Mouse (Mus musculus) kidney, embryonic 14.5 days (tissue): ENCODE measurements around the gene Abcb10. TPM values are rescaled to one million over a fixed set of nuclear protein-coding genes. Genes with fewer than 3 reads are reported as not detected.

Experiments used
- microRNA counts: library from miRNA; unstranded; fragments of <30 nt; microRNA quantifications from one replicate; lab custom pipeline; 2017
- microRNA-seq: library from miRNA; unstranded; fragments of <30 nt; microRNA quantifications from one replicate; pipeline ENCODE4, GENCODE M21; 2016
- polyA plus RNA-seq: library from polyadenylated mRNA; unstranded; fragments of >200 nt; fragmentation: Nextera tagmentation; extraction: Ambion mirVana; gene quantifications from 2 replicates; pipeline ENCODE4 v1.2.1, GENCODE M21; 2014

Abcb10 gene
- polyA plus RNA-seq, 1 experiment from 2014 or later = 17.1 TPM

MicroRNA genes within 50 kb of the gene (microRNA counts, 519-probe panel; counts per million panel counts)
- not detected for microRNA mmu-miR-1967 (lab: Ali Mortazavi, UCI)

Small RNA genes within 50 kb of the gene (microRNA-seq; reads per million reads assigned to microRNA genes)
- gene Mir1967 = not detected

Other genes with a start within 250 kb of the Abcb10 start
- 33.3 and 45.3 TPM in 2 replicates for gene Rab4a, start 177.1 kb downstream of the Abcb10 start, polyA plus RNA-seq
- gene Ccsap, start 122.9 kb downstream of the Abcb10 start, polyA plus RNA-seq = 2.7 and 4.0 TPM in 2 replicates
- gene Acta1, start 88.4 kb downstream of the Abcb10 start, polyA plus RNA-seq = 1.3 and 2.9 TPM in 2 replicates
- 31.8 and 55.0 TPM in 2 replicates for gene Nup133, start 33.9 kb downstream of the Abcb10 start, polyA plus RNA-seq
- gene Taf5l, start 38.3 kb upstream of the Abcb10 start, polyA plus RNA-seq = 29.6 and 53.3 TPM in 2 replicates
- gene Urb2, start 38.4 kb upstream of the Abcb10 start, polyA plus RNA-seq = 4.8 and 10.2 TPM in 2 replicates
- gene Galnt2, start 248.3 kb upstream of the Abcb10 start, polyA plus RNA-seq = 41.6 and 57.7 TPM in 2 replicates